ENCODE assay signal across 12 mouse cellular contexts in genomic region chr4:134869815-134870375, GRCm38 (mm10). TPM values are rescaled to one million over a fixed set of nuclear protein-coding genes. Genes with fewer than 3 reads are reported as not detected.
DNase-seq lines count a peak whose midpoint lies in the region; ATAC-seq and TF ChIP-seq lines count a peak whose summit lies in the region.
"Had no signal": no experiment of that assay in that cellular context is flagged by ENCODE, and none has a peak within 500 bp of the region (broad histone marks: within the 10 kb centered on the region; RNA-seq: fewer than 3 reads in every experiment).

No protein-coding gene starts in this region.

- intact Hi-C loops in left cerebral cortex, postnatal 25 days (cut with DNase I) = no loop called here

- no peak for TF ChIP-seq CTCF in midbrain, postnatal 0 days (IDR thresholded peaks at IDR 0.05)

- WGBS in heart, embryonic 12.5 days = 46% methylated on average over 7 of the region's 7 CpGs
- WGBS in midbrain, embryonic 11.5 days = 49% methylated on average over 7 of the region's 7 CpGs
- WGBS in midbrain, postnatal 0 days = 48% methylated on average over 7 of the region's 7 CpGs
- WGBS in limb, embryonic 12.5 days = 45% methylated on average over 7 of the region's 7 CpGs

- peak overlapping the region; percentile 57 for H3K9ac ChIP-seq in heart, embryonic 12.5 days
- H3K9ac ChIP-seq in midbrain, embryonic 11.5 days (ENCODE audit: low read length) = no peak overlapping the region
- no peak overlapping the region for H3K9ac ChIP-seq in midbrain, postnatal 0 days (replicated peaks; ENCODE audit: low read length, poor library complexity, severe bottlenecking)
- H3K9ac ChIP-seq in limb, embryonic 12.5 days (replicated peaks) = peak overlapping the region; percentile 37; the same call in 1 of the 2 replicates
- H3K9ac ChIP-seq: hindbrain, embryonic 14.5 days; midbrain, embryonic 13.5 days had no signal

- H3K9me3 ChIP-seq in heart, embryonic 12.5 days (replicated peaks) = no peaks in the 10 kb centered on the region
- H3K9me3 ChIP-seq in midbrain, embryonic 11.5 days (ENCODE audit: control insufficient read depth, low read length) = no peaks in the 10 kb centered on the region
- no peaks in the 10 kb centered on the region for H3K9me3 ChIP-seq in midbrain, postnatal 0 days (ENCODE audit: low read length)
- H3K9me3 ChIP-seq in limb, embryonic 12.5 days = no peaks in the 10 kb centered on the region
- H3K9me3 ChIP-seq: midbrain, embryonic 13.5 days had no signal

- H3K4me3 ChIP-seq in heart, embryonic 12.5 days = peak overlapping the region; percentile 33
- no peak overlapping the region for H3K4me3 ChIP-seq in midbrain, embryonic 11.5 days (ENCODE audit: low read depth, low read length)
- H3K4me3 ChIP-seq in midbrain, postnatal 0 days (ENCODE audit: low read depth, low read length) = no peak overlapping the region
- H3K4me3 ChIP-seq in limb, embryonic 12.5 days (replicated peaks) = peak overlapping the region; percentile 22
- H3K4me3 ChIP-seq: midbrain, embryonic 13.5 days had no signal

- peak; percentile 59; the same call in 1 of the 2 replicates for ATAC-seq in heart, embryonic 12.5 days (ENCODE audit: insufficient number of reproducible peaks, low FRiP score)
- ATAC-seq in midbrain, embryonic 11.5 days (ENCODE audit: low FRiP score) = no peak
- ATAC-seq in midbrain, postnatal 0 days (ENCODE audit: low FRiP score) = no peak
- ATAC-seq in limb, embryonic 12.5 days (ENCODE audit: insufficient number of reproducible peaks, insufficient read depth, low FRiP score, low TSS enrichment, low read depth) = no peak
- ATAC-seq: forebrain, embryonic 16.5 days; midbrain, embryonic 13.5 days had no signal

- no peak overlapping the region for H3K27ac ChIP-seq in heart, embryonic 12.5 days (ENCODE audit: poor library complexity, severe bottlenecking)
- no peak overlapping the region for H3K27ac ChIP-seq in midbrain, embryonic 11.5 days (ENCODE audit: low read depth, low read length)
- no peak overlapping the region for H3K27ac ChIP-seq in midbrain, postnatal 0 days (ENCODE audit: low read depth, low read length)
- H3K27ac ChIP-seq in limb, embryonic 12.5 days = no peak overlapping the region
- H3K27ac ChIP-seq: hindbrain, embryonic 14.5 days; midbrain, embryonic 13.5 days had no signal

- DNase-seq in heart, adult 11 months = no peak
- peak; percentile 66 for DNase-seq in midbrain, embryonic 11.5 days (ENCODE audit: low spot score, missing footprints)
- DNase-seq in midbrain, postnatal 0 days (ENCODE audit: low spot score) = no peak
- DNase-seq in spleen, postnatal 14 days (ENCODE audit: low spot score in 2 of 2) = no peak
- no peak for DNase-seq in right cerebral cortex, postnatal 10 days (ENCODE audit: low spot score in 2 of 2)
- no peak for DNase-seq in left cerebral cortex, postnatal 25 days (ENCODE audit: low spot score in 2 of 2)

- 0 out of 2 replicates have a peak, but pooled peaks cover 23% of the 10 kb centered on the region for H3K27me3 ChIP-seq in heart, embryonic 12.5 days (replicated peaks)
- H3K27me3 ChIP-seq in midbrain, embryonic 11.5 days (ENCODE audit: control insufficient read depth, insufficient read depth, low read length) = peaks cover 11% of the 10 kb centered on the region
- peaks cover 8% of the 10 kb centered on the region; the same call in 1 of the 2 replicates for H3K27me3 ChIP-seq in midbrain, postnatal 0 days (ENCODE audit: insufficient read depth, low read length)
- H3K27me3 ChIP-seq in limb, embryonic 12.5 days = peaks cover 47% of the 10 kb centered on the region

- H3K4me2 ChIP-seq in heart, embryonic 12.5 days = peak overlapping the region; percentile 69
- no peak overlapping the region; the same call in 1 of the 2 replicates for H3K4me2 ChIP-seq in midbrain, embryonic 11.5 days
- H3K4me2 ChIP-seq in midbrain, postnatal 0 days (ENCODE audit: low read depth, low read length, poor library complexity, severe bottlenecking) = no peak overlapping the region
- H3K4me2 ChIP-seq in limb, embryonic 12.5 days = peak overlapping the region; percentile 48
- H3K4me2 ChIP-seq: hindbrain, embryonic 14.5 days; midbrain, embryonic 13.5 days had no signal

- peaks cover 24% of the 10 kb centered on the region for H3K4me1 ChIP-seq in heart, embryonic 12.5 days (replicated peaks)
- H3K4me1 ChIP-seq in midbrain, embryonic 11.5 days (ENCODE audit: control insufficient read depth, insufficient read depth, low read length) = no peaks in the 10 kb centered on the region
- H3K4me1 ChIP-seq in midbrain, postnatal 0 days (ENCODE audit: insufficient read depth, low read length) = no peaks in the 10 kb centered on the region
- H3K4me1 ChIP-seq in limb, embryonic 12.5 days (replicated peaks) = peaks cover 19% of the 10 kb centered on the region

- H3K36me3 ChIP-seq in heart, embryonic 12.5 days = no peaks in the 10 kb centered on the region
- no peaks in the 10 kb centered on the region for H3K36me3 ChIP-seq in midbrain, embryonic 11.5 days (ENCODE audit: control insufficient read depth, insufficient read depth, low read length)
- no peaks in the 10 kb centered on the region for H3K36me3 ChIP-seq in midbrain, postnatal 0 days (ENCODE audit: insufficient read depth, low read length)
- no peaks in the 10 kb centered on the region for H3K36me3 ChIP-seq in limb, embryonic 12.5 days
- H3K36me3 ChIP-seq: midbrain, embryonic 13.5 days had no signal

RNA-seq across cellular contexts. Expression of gene Rhd, which starts 5.6 kb away (rescaled TPM):
- polyA plus RNA-seq in heart, embryonic 12.5 days (2016; fragmentation: Nextera tagmentation; extraction: Ambion mirVana) = 23.6 and 28.1 TPM in 2 replicates
- polyA plus RNA-seq in midbrain, embryonic 11.5 days (2014; fragmentation: Nextera tagmentation; extraction: Ambion mirVana) = 19.2 and 21.3 TPM in 2 replicates
- 1.4 and 1.5 TPM in 2 replicates for total RNA-seq in midbrain, postnatal 0 days (2014; rRNA removed)
- 0.98 and 1.5 TPM in 2 replicates for polyA plus RNA-seq in midbrain, postnatal 0 days (2015; fragmentation: Nextera tagmentation; extraction: Ambion mirVana)
- 7.8 TPM in 2 replicates for polyA plus RNA-seq in limb, embryonic 12.5 days (2016; fragmentation: Nextera tagmentation; extraction: Ambion mirVana)
- not detected for total RNA-seq in left cerebral cortex, postnatal 25 days (2021)
- total RNA-seq: layer of hippocampus, postnatal 14 days had no signal

RNA-seq across cellular contexts. Expression of gene Maco1, which starts 16.8 kb away (rescaled TPM):
- polyA plus RNA-seq in heart, embryonic 12.5 days (2016; fragmentation: Nextera tagmentation; extraction: Ambion mirVana) = 30.6 and 31.4 TPM in 2 replicates
- polyA plus RNA-seq in midbrain, embryonic 11.5 days (2014; fragmentation: Nextera tagmentation; extraction: Ambion mirVana) = 45.6 and 51.7 TPM in 2 replicates
- 62.8 and 82.4 TPM in 2 replicates for total RNA-seq in midbrain, postnatal 0 days (2014; rRNA removed)
- polyA plus RNA-seq in midbrain, postnatal 0 days (2015; fragmentation: Nextera tagmentation; extraction: Ambion mirVana) = 69.1 and 79.1 TPM in 2 replicates
- 59.0 and 60.7 TPM in 2 replicates for polyA plus RNA-seq in limb, embryonic 12.5 days (2016; fragmentation: Nextera tagmentation; extraction: Ambion mirVana)
- 10 to 100 TPM; 49.2 to 52.0 TPM for total RNA-seq in left cerebral cortex, postnatal 25 days (2021)

RNA-seq across cellular contexts. Expression of gene Tmem50a, which starts 44.9 kb away (rescaled TPM):
- polyA plus RNA-seq in heart, embryonic 12.5 days (2016; fragmentation: Nextera tagmentation; extraction: Ambion mirVana) = 140 and 145 TPM in 2 replicates
- polyA plus RNA-seq in midbrain, embryonic 11.5 days (2014; fragmentation: Nextera tagmentation; extraction: Ambion mirVana) = 156 TPM in 2 replicates
- 165 and 206 TPM in 2 replicates for total RNA-seq in midbrain, postnatal 0 days (2014; rRNA removed)
- polyA plus RNA-seq in midbrain, postnatal 0 days (2015; fragmentation: Nextera tagmentation; extraction: Ambion mirVana) = 251 and 262 TPM in 2 replicates
- polyA plus RNA-seq in limb, embryonic 12.5 days (2016; fragmentation: Nextera tagmentation; extraction: Ambion mirVana) = 156 and 159 TPM in 2 replicates
- total RNA-seq in left cerebral cortex, postnatal 25 days (2021) = 100 to 1,000 TPM; 115 to 119 TPM

RNA-seq across cellular contexts. Expression of gene Rsrp1, which starts 53.5 kb away (rescaled TPM):
- polyA plus RNA-seq in heart, embryonic 12.5 days (2016; fragmentation: Nextera tagmentation; extraction: Ambion mirVana) = 386 and 405 TPM in 2 replicates
- 352 and 403 TPM in 2 replicates for polyA plus RNA-seq in midbrain, embryonic 11.5 days (2014; fragmentation: Nextera tagmentation; extraction: Ambion mirVana)
- total RNA-seq in midbrain, postnatal 0 days (2014; rRNA removed) = 109 and 115 TPM in 2 replicates
- 319 and 323 TPM in 2 replicates for polyA plus RNA-seq in midbrain, postnatal 0 days (2015; fragmentation: Nextera tagmentation; extraction: Ambion mirVana)
- polyA plus RNA-seq in limb, embryonic 12.5 days (2016; fragmentation: Nextera tagmentation; extraction: Ambion mirVana) = 510 and 528 TPM in 2 replicates
- total RNA-seq in left cerebral cortex, postnatal 25 days (2021) = 100 to 1,000 TPM; 230 to 267 TPM

Comparison
In these comparisons a context has a peak if more than half of its experiments do, and no peak if none do; other contexts are left out.
1. H3K4me2 ChIP-seq: peak in heart, embryonic 12.5 days (single experiment) and limb, embryonic 12.5 days (single experiment); none in midbrain, embryonic 11.5 days (single experiment) and midbrain, postnatal 0 days (single experiment).
2. H3K4me3 ChIP-seq: peak in heart, embryonic 12.5 days (single experiment) and limb, embryonic 12.5 days (single experiment); none in midbrain, embryonic 11.5 days (single experiment) and midbrain, postnatal 0 days (single experiment).
3. H3K9ac ChIP-seq: peak in heart, embryonic 12.5 days (single experiment) and limb, embryonic 12.5 days (single experiment); none in midbrain, embryonic 11.5 days (single experiment) and midbrain, postnatal 0 days (single experiment).